Mouse (Mus musculus): ENCODE measurements at regions not wholly inside any gene's neighbourhood (a gene's known extent, or its start where the extent isn't known, plus 50 kb on each side); places are given as distances from the start of the nearest gene placed in this dataset.

DNA sequence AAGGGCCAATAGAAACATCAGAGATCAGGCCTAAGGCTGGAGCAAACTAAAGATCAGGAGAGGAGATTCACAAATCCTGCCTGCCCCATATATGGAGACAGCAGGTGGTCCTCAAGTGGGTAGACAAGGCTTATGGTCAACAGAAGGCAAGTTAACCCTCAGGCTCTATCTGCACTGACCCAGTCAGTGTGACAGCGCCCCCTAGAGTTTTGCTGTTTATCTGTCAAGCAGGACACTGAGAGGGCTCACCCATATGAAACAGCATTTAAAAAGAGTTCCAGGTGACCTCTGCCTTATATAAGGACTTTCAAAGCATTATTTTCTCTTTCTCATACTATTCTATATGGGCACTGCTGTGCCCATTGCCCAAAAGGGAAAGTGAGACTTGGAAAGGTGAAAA lies 1482.5 kb upstream of the Lrrc6 start:
- H3K4me1 ChIP-seq (ENCODE audit: control insufficient read depth, insufficient read depth, low read length), result no peaks in the 10 kb centered on the region
- TF ChIP-seq POLR2A (IDR thresholded peaks at IDR 0.05; ENCODE audit: borderline replicate concordance, insufficient read depth, low read length) (no peak), CTCF (IDR thresholded peaks at IDR 0.05; ENCODE audit: borderline replicate concordance, insufficient read depth, low read depth, low read length) (no peak)
- no peak overlapping the region for H3K27ac ChIP-seq (ENCODE audit: insufficient read depth, low read length)
- H3K4me3 ChIP-seq (replicated peaks; ENCODE audit: insufficient read depth, low read depth, low read length), result no peak overlapping the region
- no peak for DNase-seq
- H3K27me3 ChIP-seq (ENCODE audit: control insufficient read depth, insufficient read depth, low read length), result no peaks in the 10 kb centered on the region; the same call in 1 of the 2 replicates
- WGBS, result 33% methylated on average over 1 of the region's 1 CpGs

DNA sequence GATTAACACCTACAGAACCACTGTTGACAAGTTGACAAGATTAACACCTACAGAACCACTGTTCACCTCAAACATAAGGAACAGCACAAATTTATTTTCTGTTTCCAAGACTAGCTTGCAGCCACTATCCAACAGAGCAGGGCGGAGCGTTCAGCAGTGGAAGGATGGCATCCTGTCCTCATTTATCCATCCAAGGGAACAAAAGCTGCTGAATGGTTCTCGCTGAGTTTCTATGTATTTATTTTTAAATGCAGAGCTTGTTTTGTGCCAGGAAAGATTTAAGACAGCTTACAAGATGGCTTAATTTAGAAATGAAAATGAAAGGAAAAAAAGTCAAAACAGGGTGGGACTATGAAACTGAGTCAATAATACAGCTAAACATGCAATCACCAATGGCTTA lies 1481.2 kb upstream of the Lrrc6 start:
- no peak for DNase-seq
- H3K27me3 ChIP-seq (ENCODE audit: control insufficient read depth, insufficient read depth, low read length), result no peaks in the 10 kb centered on the region; the same call in 1 of the 2 replicates
- WGBS, result 85% methylated on average over 3 of the region's 3 CpGs
- H3K27ac ChIP-seq (ENCODE audit: insufficient read depth, low read length), result no peak overlapping the region
- H3K4me1 ChIP-seq (ENCODE audit: control insufficient read depth, insufficient read depth, low read length), result no peaks in the 10 kb centered on the region
- H3K4me3 ChIP-seq (replicated peaks; ENCODE audit: insufficient read depth, low read depth, low read length), result no peak overlapping the region
- TF ChIP-seq CTCF (IDR thresholded peaks at IDR 0.05; ENCODE audit: borderline replicate concordance, insufficient read depth, low read depth, low read length), result no peak
- no peak for TF ChIP-seq POLR2A (IDR thresholded peaks at IDR 0.05; ENCODE audit: borderline replicate concordance, insufficient read depth, low read length)

- Histone ChIP-seq H3K4me1 (ENCODE audit: control insufficient read depth, insufficient read depth, low read length) (no peaks in the 10 kb centered on the region), H3K27ac (ENCODE audit: insufficient read depth, low read length) (no peak overlapping the region), H3K27me3 (ENCODE audit: control insufficient read depth, insufficient read depth, low read length) (no peaks in the 10 kb centered on the region; the same call in 1 of the 2 replicates), H3K4me3 (replicated peaks; ENCODE audit: insufficient read depth, low read depth, low read length) (no peak overlapping the region)
- 19% methylated on average over 3 of the region's 3 CpGs for WGBS
- TF ChIP-seq CTCF (IDR thresholded peaks at IDR 0.05; ENCODE audit: borderline replicate concordance, insufficient read depth, low read depth, low read length) (no peak), POLR2A (IDR thresholded peaks at IDR 0.05; ENCODE audit: borderline replicate concordance, insufficient read depth, low read length) (no peak)
- no peak for DNase-seq
Observed at GRCm38 (mm10) chr15:67979451-67979850, 1478.7 kb upstream of the Lrrc6 start.

DNA sequence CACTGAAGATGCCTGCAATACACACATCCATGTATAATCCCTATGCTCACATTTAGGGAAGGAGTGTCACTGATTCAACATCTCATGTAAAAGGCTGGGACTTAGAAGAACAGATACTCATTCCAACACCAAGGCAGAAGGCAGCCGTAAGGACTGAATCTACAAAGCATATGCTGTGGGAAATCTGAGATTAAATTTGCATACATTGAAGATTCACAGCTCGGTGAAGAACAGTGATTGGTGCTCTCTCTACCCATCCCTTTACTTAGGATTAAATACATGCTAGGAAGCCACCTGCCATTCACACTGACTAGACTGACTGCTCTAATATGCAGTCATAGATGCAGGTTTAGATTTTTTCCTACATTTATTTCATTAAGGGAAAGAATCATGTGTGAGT lies 1476.5 kb upstream of the Lrrc6 start:
- no peak for DNase-seq
- Histone ChIP-seq H3K27me3 (ENCODE audit: control insufficient read depth, insufficient read depth, low read length) (no peaks in the 10 kb centered on the region; the same call in 1 of the 2 replicates), H3K4me3 (replicated peaks; ENCODE audit: insufficient read depth, low read depth, low read length) (no peak overlapping the region), H3K27ac (ENCODE audit: insufficient read depth, low read length) (no peak overlapping the region), H3K4me1 (ENCODE audit: control insufficient read depth, insufficient read depth, low read length) (no peaks in the 10 kb centered on the region)
- 89% methylated on average over 2 of the region's 2 CpGs for WGBS
- TF ChIP-seq POLR2A (IDR thresholded peaks at IDR 0.05; ENCODE audit: borderline replicate concordance, insufficient read depth, low read length) (no peak), CTCF (IDR thresholded peaks at IDR 0.05; ENCODE audit: borderline replicate concordance, insufficient read depth, low read depth, low read length) (no peak)

- 69% methylated on average over 3 of the region's 3 CpGs for WGBS
- H3K4me1 ChIP-seq (ENCODE audit: control insufficient read depth, insufficient read depth, low read length), result no peaks in the 10 kb centered on the region
- H3K27ac ChIP-seq (ENCODE audit: insufficient read depth, low read length), result no peak overlapping the region
- no peak overlapping the region for H3K4me3 ChIP-seq (replicated peaks; ENCODE audit: insufficient read depth, low read depth, low read length)
- TF ChIP-seq CTCF (IDR thresholded peaks at IDR 0.05; ENCODE audit: borderline replicate concordance, insufficient read depth, low read depth, low read length) (no peak), POLR2A (IDR thresholded peaks at IDR 0.05; ENCODE audit: borderline replicate concordance, insufficient read depth, low read length) (no peak)
- no peaks in the 10 kb centered on the region for H3K27me3 ChIP-seq (ENCODE audit: control insufficient read depth, insufficient read depth, low read length)
- DNase-seq, result no peak
Observed at GRCm38 (mm10) chr15:67971998-67972397, 1471.3 kb upstream of the Lrrc6 start.

DNA sequence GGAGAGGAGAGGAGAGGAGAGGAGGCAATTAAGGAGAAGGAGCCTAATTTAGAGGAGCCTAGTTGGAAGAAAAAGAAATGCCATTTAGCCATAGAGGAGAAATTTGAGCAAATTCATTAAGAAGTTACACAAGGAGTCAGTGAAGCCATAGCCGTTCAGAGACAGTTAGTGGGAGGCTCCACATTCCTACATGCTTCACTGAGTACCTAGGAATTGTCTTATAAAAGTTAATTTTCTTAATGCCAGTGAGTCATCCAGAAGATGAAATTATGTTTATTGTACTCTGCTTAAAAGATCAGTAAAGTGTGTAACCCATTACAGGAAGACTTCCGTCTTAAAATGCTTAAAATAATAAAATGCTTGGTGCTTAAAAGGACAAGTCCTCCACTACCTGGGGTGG lies 1453.5 kb upstream of the Lrrc6 start:
- Histone ChIP-seq H3K4me3 (replicated peaks; ENCODE audit: insufficient read depth, low read depth, low read length) (no peak overlapping the region), H3K27me3 (ENCODE audit: control insufficient read depth, insufficient read depth, low read length) (no peaks in the 10 kb centered on the region), H3K27ac (ENCODE audit: insufficient read depth, low read length) (no peak overlapping the region), H3K4me1 (ENCODE audit: control insufficient read depth, insufficient read depth, low read length) (peaks cover 6% of the 10 kb centered on the region; the same call in 1 of the 2 replicates)
- no peak for DNase-seq
- TF ChIP-seq CTCF (IDR thresholded peaks at IDR 0.05; ENCODE audit: borderline replicate concordance, insufficient read depth, low read depth, low read length) (no peak), POLR2A (IDR thresholded peaks at IDR 0.05; ENCODE audit: borderline replicate concordance, insufficient read depth, low read length) (no peak)
- WGBS, result 85% methylated on average over 2 of the region's 2 CpGs

- TF ChIP-seq CTCF (IDR thresholded peaks at IDR 0.05; ENCODE audit: borderline replicate concordance, insufficient read depth, low read depth, low read length) (no peak), POLR2A (IDR thresholded peaks at IDR 0.05; ENCODE audit: borderline replicate concordance, insufficient read depth, low read length) (no peak)
- Histone ChIP-seq H3K4me3 (replicated peaks; ENCODE audit: insufficient read depth, low read depth, low read length) (no peak overlapping the region), H3K27ac (ENCODE audit: insufficient read depth, low read length) (no peak overlapping the region), H3K4me1 (ENCODE audit: control insufficient read depth, insufficient read depth, low read length) (peaks cover 6% of the 10 kb centered on the region; the same call in 1 of the 2 replicates), H3K27me3 (ENCODE audit: control insufficient read depth, insufficient read depth, low read length) (no peaks in the 10 kb centered on the region)
- WGBS, result 7% methylated on average over 6 of the region's 6 CpGs
- DNase-seq, result peak; percentile 27 to 78
Observed at GRCm38 (mm10) chr15:67950281-67951040, 1449.8 kb upstream of the Lrrc6 start.
